Mouse (Mus musculus) T-helper 17 cell (primary cell): ENCODE measurements around the gene Acvrl1.

Experiments
- in situ Hi-C, 2 experiments: fragments of 300-600 bp; cut with MboI, MseI; formaldehyde crosslinking; loops; 1 replicate in 1 of 2; 2 replicates in 1 of 2; pipeline ENCODE4 v1.15.1; 2025; ENCODE audit warnings: high pct_unique_total_duplicates in 2 of 2

The Acvrl1 gene

GRCm38 (mm10) chr15:101167553-101167952, 39.2 kb downstream of the Acvrl1 start:
- in situ Hi-C loops, result no loop called here

- in situ Hi-C loops, result no loop called here
Measured at GRCm38 (mm10) chr15:101169910-101170309, 41.6 kb downstream of the Acvrl1 start.

GRCm38 (mm10) chr15:101170413-101170980, 42.2 kb downstream of the Acvrl1 start:
- in situ Hi-C loops, result no loop called here

- in situ Hi-C loops, result no loop called here
Measured at GRCm38 (mm10) chr15:101171272-101171671, 43.0 kb downstream of the Acvrl1 start.

GRCm38 (mm10) chr15:101172016-101172415, 43.7 kb downstream of the Acvrl1 start:
- in situ Hi-C loops, result no loop called here

- in situ Hi-C loops, result no loop called here
Measured at GRCm38 (mm10) chr15:101173421-101174211, 45.3 kb downstream of the Acvrl1 start, which contains the start of gene Acvr1b. Gene Acvr1b, plus strand, starts transcription at chr15:101174067.

- in situ Hi-C loops, result no loop called here
Measured at GRCm38 (mm10) chr15:101174294-101175130, 46.2 kb downstream of the Acvrl1 start.

- in situ Hi-C loops, result no loop called here
Measured at GRCm38 (mm10) chr15:101175131-101175460, 46.8 kb downstream of the Acvrl1 start.

- in situ Hi-C loops, result no loop called here
Measured at GRCm38 (mm10) chr15:101175613-101176283, 47.4 kb downstream of the Acvrl1 start.

- in situ Hi-C loops, result no loop called here
Measured at GRCm38 (mm10) chr15:101176284-101176680, 48.0 kb downstream of the Acvrl1 start.

- in situ Hi-C loops, result no loop called here
Measured at GRCm38 (mm10) chr15:101176795-101177691, 48.7 kb downstream of the Acvrl1 start.

- in situ Hi-C loops, result no loop called here
Measured at GRCm38 (mm10) chr15:101180363-101181105, 52.2 kb downstream of the Acvrl1 start.

GRCm38 (mm10) chr15:101181106-101181466, 52.8 kb downstream of the Acvrl1 start:
- in situ Hi-C loops, result no loop called here

GRCm38 (mm10) chr15:101181500-101181899, 53.2 kb downstream of the Acvrl1 start:
- in situ Hi-C loops, result no loop called here

- in situ Hi-C loops, result no loop called here
Measured at GRCm38 (mm10) chr15:101182676-101183075, 54.4 kb downstream of the Acvrl1 start.

- in situ Hi-C loops, result no loop called here
Measured at GRCm38 (mm10) chr15:101184300-101184699, 56.0 kb downstream of the Acvrl1 start.

- in situ Hi-C loops, result no loop called here
Measured at GRCm38 (mm10) chr15:101185549-101185948, 57.2 kb downstream of the Acvrl1 start.

GRCm38 (mm10) chr15:101187907-101188306, 59.6 kb downstream of the Acvrl1 start:
- in situ Hi-C loops, result no loop called here

- in situ Hi-C loops, result loop anchor here in 1 of 2 experiments (5.0 kb wide), 1 partner anchor 43 kb away; no protein-coding TSS in a partner anchor
Measured at GRCm38 (mm10) chr15:101189981-101190761, 61.8 kb downstream of the Acvrl1 start.
